Mouse (Mus musculus) heart, postnatal 0 days (tissue): ENCODE data around the gene Arl15. TPM values are rescaled to one million over a fixed set of nuclear protein-coding genes. Genes with fewer than 3 reads are reported as not detected.

ENCODE experiments used
- ATAC-seq: fragments of 200-750 bp; cut with Nextera tagmentation; 2 replicates; pipeline ENCODE4 v1.8.0; 2017; ENCODE audit warnings: low read depth, moderate number of reproducible peaks, moderate library complexity; ENCODE audit not compliant: insufficient read depth
- DNase-seq: peaks from one replicate; pipeline ENCODE4 v3.0.0-alpha.2; 2016; ENCODE audit warnings: low spot score
- H3K27ac ChIP-seq: fragments of 300-500 bp; sonication (generic); 2 replicates; pipeline ENCODE4 v1.5.1; 2014; ENCODE audit warnings: low read depth, mild to moderate bottlenecking
- H3K27me3 ChIP-seq: fragments of 300-500 bp; sonication (generic); 2 replicates; pipeline ENCODE4 v1.6.1; 2014; ENCODE audit warnings: low read length, mixed read lengths; ENCODE audit not compliant: control insufficient read depth, insufficient read depth
- H3K36me3 ChIP-seq: fragments of 300-500 bp; sonication (generic); replicated peaks from 2 replicates; pipeline ENCODE4 v1.6.1; 2014; ENCODE audit warnings: low read length, mixed read lengths; ENCODE audit not compliant: control insufficient read depth, insufficient read depth
- H3K4me1 ChIP-seq: fragments of 300-500 bp; sonication (generic); 2 replicates; pipeline ENCODE4 v1.6.1; 2014; ENCODE audit warnings: antibody characterized with exemption; ENCODE audit not compliant: control insufficient read depth, insufficient read depth
- H3K4me2 ChIP-seq: fragments of 300-500 bp; sonication (generic); 2 replicates; pipeline ENCODE4 v1.6.1; 2014; ENCODE audit warnings: low read depth, mild to moderate bottlenecking, low read length, moderate library complexity
- H3K4me3 ChIP-seq: fragments of 300-500 bp; sonication (generic); 2 replicates; pipeline ENCODE4 v1.5.1; 2014; ENCODE audit warnings: low read depth, low read length
- H3K9ac ChIP-seq: fragments of 300-500 bp; sonication (generic); replicated peaks from 2 replicates; pipeline ENCODE4 v1.6.1; 2014; ENCODE audit warnings: low read depth, low read length, mixed read lengths
- H3K9me3 ChIP-seq: fragments of 300-500 bp; sonication (generic); replicated peaks from 2 replicates; pipeline ENCODE4 v1.6.1; 2016; ENCODE audit warnings: low read length; ENCODE audit not compliant: control insufficient read depth
- CTCF ChIP-seq: IDR thresholded peaks from 2 replicates; pipeline ENCODE4 v1.5.1; 2016; ENCODE audit warnings: antibody characterized with exemption, control low read depth, low read depth
- EP300 ChIP-seq: IDR thresholded peaks from 2 replicates; pipeline ENCODE4 v1.6.1; 2016; ENCODE audit warnings: antibody characterized with exemption, low read depth
- WGBS: fragments of 180-500 bp; shearing (Covaris S2); extraction: QIAGEN DNeasy Blood & Tissue Kit; methylation state at CpG from one replicate; pipeline ENCODE4 v1.1.7; 2014; 5-methylcytosine and 5-hydroxymethylcytosine counted together
- polyA plus RNA-seq: library from polyadenylated mRNA; unstranded; fragments of >200 nt; fragmentation: Nextera tagmentation; extraction: Ambion mirVana; gene quantifications from 2 replicates; pipeline ENCODE4 v1.2.1, GENCODE M21; 2015
- total RNA-seq: library from RNA; depleted of rRNA; stranded (reverse); fragments of >200 nt; gene quantifications from 2 replicates; pipeline ENCODE4 v1.2.3, GENCODE M21; 2014; ENCODE audit warnings: low replicate concordance; rRNA removed

Gene Arl15
- total RNA-seq (16.5 and 24.4 TPM in 2 replicates), polyA plus RNA-seq (3.9 and 4.5 TPM in 2 replicates)

GRCm38 (mm10) chr13:113794039-113794704 lies at the start of gene Arl15:
TSS of gene Arl15 (plus strand) at chr13:113794505.
- H3K4me1 ChIP-seq, result peaks cover 14% of the 10 kb centered on the region
- WGBS, result 0% methylated on average over 49 of the region's 49 CpGs
- no peaks in the 10 kb centered on the region for H3K36me3 ChIP-seq
- peak within 1 kb of the TSS; percentile 96 for H3K27ac ChIP-seq
- no peaks in the 10 kb centered on the region for H3K27me3 ChIP-seq
- no peaks in the 10 kb centered on the region for H3K9me3 ChIP-seq
- H3K4me2 ChIP-seq, result peak within 1 kb of the TSS; percentile 69
- ATAC-seq, result peak; percentile 99
- peak within 1 kb of the TSS; percentile 90 for H3K4me3 ChIP-seq
- peak; percentile 98 for DNase-seq
- peak; percentile 57 for TF ChIP-seq CTCF
- no peak for TF ChIP-seq EP300
- peak within 1 kb of the TSS; percentile 82 for H3K9ac ChIP-seq

GRCm38 (mm10) chr13:113745301-113745700 lies 49.0 kb upstream of the Arl15 start:
- no peak overlapping the region for H3K4me2 ChIP-seq
- no peaks in the 10 kb centered on the region for H3K36me3 ChIP-seq
- no peaks in the 10 kb centered on the region for H3K9me3 ChIP-seq
- H3K4me3 ChIP-seq, result no peak overlapping the region
- no peak overlapping the region for H3K9ac ChIP-seq
- no peak for TF ChIP-seq EP300
- WGBS, result 59% methylated on average over 2 of the region's 2 CpGs
- H3K27ac ChIP-seq, result no peak overlapping the region
- ATAC-seq (no peak), DNase-seq (no peak)
- no peaks in the 10 kb centered on the region for H3K4me1 ChIP-seq
- no peaks in the 10 kb centered on the region for H3K27me3 ChIP-seq

- no peak overlapping the region for H3K27ac ChIP-seq
- ATAC-seq, result no peak
- H3K4me2 ChIP-seq, result no peak overlapping the region
- H3K27me3 ChIP-seq, result no peaks in the 10 kb centered on the region
- H3K4me3 ChIP-seq, result no peak overlapping the region
- no peaks in the 10 kb centered on the region for H3K9me3 ChIP-seq
- no peaks in the 10 kb centered on the region for H3K4me1 ChIP-seq
- H3K9ac ChIP-seq, result no peak overlapping the region
- no peak for DNase-seq
- 60% methylated on average over 5 of the region's 5 CpGs for WGBS
- TF ChIP-seq CTCF, result no peak
- TF ChIP-seq EP300, result no peak
- H3K36me3 ChIP-seq, result no peaks in the 10 kb centered on the region
Observed at GRCm38 (mm10) chr13:113750766-113751165, 43.5 kb upstream of the Arl15 start.

GRCm38 (mm10) chr13:113754731-113755689 lies 39.3 kb upstream of the Arl15 start:
- no peak overlapping the region for H3K4me3 ChIP-seq
- H3K4me1 ChIP-seq, result no peaks in the 10 kb centered on the region
- no peak overlapping the region for H3K4me2 ChIP-seq
- no peaks in the 10 kb centered on the region for H3K27me3 ChIP-seq
- ATAC-seq (no peak), DNase-seq (no peak)
- H3K9me3 ChIP-seq, result no peaks in the 10 kb centered on the region
- TF ChIP-seq EP300 (no peak), CTCF (no peak)
- no peak overlapping the region for H3K9ac ChIP-seq
- H3K27ac ChIP-seq, result no peak overlapping the region
- H3K36me3 ChIP-seq, result no peaks in the 10 kb centered on the region
- WGBS, result 69% methylated on average over 9 of the region's 9 CpGs

- 50% methylated on average over 6 of the region's 6 CpGs for WGBS
- H3K4me1 ChIP-seq, result no peaks in the 10 kb centered on the region
- no peak for TF ChIP-seq EP300
- TF ChIP-seq CTCF, result no peak
Observed at GRCm38 (mm10) chr13:113755779-113756178, 38.5 kb upstream of the Arl15 start.

More at GRCm38 (mm10) chr13:113755779-113756178, 38.5 kb upstream of the Arl15 start:
- ATAC-seq (no peak), DNase-seq (no peak)
- H3K4me2 ChIP-seq, result no peak overlapping the region
- no peak overlapping the region for H3K4me3 ChIP-seq
- no peak overlapping the region for H3K27ac ChIP-seq
- no peaks in the 10 kb centered on the region for H3K9me3 ChIP-seq
- no peaks in the 10 kb centered on the region for H3K36me3 ChIP-seq
- no peaks in the 10 kb centered on the region for H3K27me3 ChIP-seq
- H3K9ac ChIP-seq, result no peak overlapping the region
